Mouse (Mus musculus) bone marrow, adult 2 months (tissue): ENCODE results near the gene Map3k12. TPM values are rescaled to one million over a fixed set of nuclear protein-coding genes. Genes with fewer than 3 reads are reported as not detected.
A peak's percentile ranks its signal among the peaks of the same experiment; 100 is the strongest.

Experiments used
- H3K27ac ChIP-seq: fragments of 200-500 bp; 2 replicates; pipeline ENCODE4 v1.5.1; 2012; ENCODE audit warnings: low read depth, mild to moderate bottlenecking, control low read depth, inconsistent platforms, low read length; ENCODE audit not compliant: control insufficient read depth, poor library complexity, insufficient read depth
- H3K4me1 ChIP-seq: fragments of 200-500 bp; 2 replicates; pipeline ENCODE4 v1.6.1; 2011; ENCODE audit warnings: low read length; ENCODE audit not compliant: control insufficient read depth, insufficient read depth
- H3K4me3 ChIP-seq: fragments of 200-500 bp; replicated peaks from 2 replicates; pipeline ENCODE3; 2011; ENCODE audit warnings: mild to moderate bottlenecking, low read depth, low read length, control low read depth; ENCODE audit not compliant: control insufficient read depth
- CTCF ChIP-seq: fragments of 200-500 bp; IDR thresholded peaks from 2 replicates; pipeline ENCODE4 v1.5.1; 2011; ENCODE audit warnings: low read length, control low read depth; ENCODE audit not compliant: control insufficient read depth, insufficient read depth
- POLR2A ChIP-seq: fragments of 200-500 bp; IDR thresholded peaks from 2 replicates; pipeline ENCODE4 v1.6.1; 2011; ENCODE audit warnings: low read depth, mild to moderate bottlenecking, control low read depth, low read length, borderline replicate concordance; ENCODE audit not compliant: control insufficient read depth
- WGBS: fragments of 180-500 bp; shearing (Covaris S2); methylation state at CpG from one replicate; pipeline ENCODE4 v1.1.7; 2018; 5-methylcytosine and 5-hydroxymethylcytosine counted together
- polyA plus RNA-seq: library from polyadenylated mRNA; stranded (reverse); fragments of >200 nt; gene quantifications from 2 replicates; pipeline ENCODE4 v1.2.4, GENCODE M21; 2011; ENCODE audit warnings: low replicate concordance; ENCODE audit not compliant: missing spikeins, insufficient read depth, insufficient read length

The Map3k12 gene
- polyA plus RNA-seq, 1 experiment = 3.1 TPM

GRCm38 (mm10) chr15:102458050-102458736, 58.7 kb downstream of the Map3k12 start:
- TF ChIP-seq CTCF = no peak
- no peak for TF ChIP-seq POLR2A
- H3K4me1 ChIP-seq = peaks cover 2% of the 10 kb centered on the region
- whole genome bisulfite sequencing = 20% methylated on average over 5 of the region's 5 CpGs
- H3K4me3 ChIP-seq = peak overlapping the region; percentile 36
- peak overlapping the region; percentile 83 for H3K27ac ChIP-seq

- Histone ChIP-seq H3K4me1 (peaks cover 2% of the 10 kb centered on the region), H3K27ac (no peak overlapping the region), H3K4me3 (no peak overlapping the region)
- WGBS = 61% methylated on average over 6 of the region's 6 CpGs
- no peak for TF ChIP-seq POLR2A
- TF ChIP-seq CTCF = peak; percentile 68
Measured at GRCm38 (mm10) chr15:102455993-102456392, 60.9 kb downstream of the Map3k12 start.

GRCm38 (mm10) chr15:102451666-102452430, 65.0 kb downstream of the Map3k12 start:
- no peaks in the 10 kb centered on the region for H3K4me1 ChIP-seq
- WGBS = 86% methylated on average over 26 of the region's 26 CpGs

GRCm38 (mm10) chr15:102450928-102451327, 65.9 kb downstream of the Map3k12 start:
- H3K27ac ChIP-seq = no peak overlapping the region
- WGBS = 52% methylated on average over 7 of the region's 7 CpGs
- TF ChIP-seq CTCF (no peak), POLR2A (no peak)
- no peaks in the 10 kb centered on the region for H3K4me1 ChIP-seq
- H3K4me3 ChIP-seq = no peak overlapping the region

More at GRCm38 (mm10) chr15:102451666-102452430, 65.0 kb downstream of the Map3k12 start:
- no peak overlapping the region for H3K27ac ChIP-seq
- TF ChIP-seq CTCF (no peak), POLR2A (no peak)
- no peak overlapping the region for H3K4me3 ChIP-seq

- H3K27ac ChIP-seq = no peak overlapping the region
- H3K4me3 ChIP-seq = no peak overlapping the region
- no peaks in the 10 kb centered on the region for H3K4me1 ChIP-seq
- 73% methylated on average over 8 of the region's 8 CpGs for WGBS
- no peak for TF ChIP-seq POLR2A
- no peak for TF ChIP-seq CTCF
Measured at GRCm38 (mm10) chr15:102449366-102449765, 67.5 kb downstream of the Map3k12 start.

Other genes starting within 250 kb of the Map3k12 start
- not detected in 2 replicates for gene Gm9918, start 246.5 kb downstream of the Map3k12 start, polyA plus RNA-seq
- gene Mfsd5, start 237.6 kb downstream of the Map3k12 start, polyA plus RNA-seq = 10.5 and 13.5 TPM in 2 replicates
- 22.9 and 39.8 TPM in 2 replicates for gene Espl1, start 220.8 kb downstream of the Map3k12 start, polyA plus RNA-seq
- 352 and 432 TPM in 2 replicates for gene Pfdn5, start 190.9 kb downstream of the Map3k12 start, polyA plus RNA-seq
- 40.0 and 43.6 TPM in 2 replicates for gene Myg1, start 185.4 kb downstream of the Map3k12 start, polyA plus RNA-seq
- 56.6 and 97.9 TPM in 2 replicates for gene Aaas, start 166.3 kb downstream of the Map3k12 start, polyA plus RNA-seq
- 3.2 and 3.5 TPM in 2 replicates for gene Sp7, start 149.9 kb downstream of the Map3k12 start, polyA plus RNA-seq
- 13.8 and 35.2 TPM in 2 replicates for gene Sp1, start 110.9 kb downstream of the Map3k12 start, polyA plus RNA-seq
- gene Amhr2, start 71.7 kb downstream of the Map3k12 start, polyA plus RNA-seq = 4.8 TPM in 1 of 2 replicates, not detected in the other
- gene Prr13, start 58.0 kb downstream of the Map3k12 start, polyA plus RNA-seq = 125 and 251 TPM in 2 replicates
- gene Pcbp2, start 46.5 kb downstream of the Map3k12 start, polyA plus RNA-seq = 210 and 264 TPM in 2 replicates
- not detected in 2 replicates for gene Gm10337, start 13.3 kb downstream of the Map3k12 start, polyA plus RNA-seq
- 38.4 and 67.5 TPM in 2 replicates for gene Tarbp2, start 1.1 kb upstream of the Map3k12 start, polyA plus RNA-seq
- gene Npff, start 7.9 kb upstream of the Map3k12 start, polyA plus RNA-seq = 16.0 and 32.7 TPM in 2 replicates
- gene Gm28047, start 108.0 kb upstream of the Map3k12 start, polyA plus RNA-seq = 7.3 TPM in 1 of 2 replicates, not detected in the other
- gene Atf7, start 108.4 kb upstream of the Map3k12 start, polyA plus RNA-seq = 29.6 and 45.2 TPM in 2 replicates
- 189 and 212 TPM in 2 replicates for gene Atp5g2, start 155.3 kb upstream of the Map3k12 start, polyA plus RNA-seq
- gene Calcoco1, start 205.1 kb upstream of the Map3k12 start, polyA plus RNA-seq = 24.4 and 28.0 TPM in 2 replicates